Mouse (Mus musculus) midbrain, postnatal 0 days (tissue): ENCODE measurements around the gene Ecm1. TPM values are rescaled to one million over a fixed set of nuclear protein-coding genes. Genes with fewer than 3 reads are reported as not detected.

Experiments
- ATAC-seq: fragments of 200-750 bp; cut with Nextera tagmentation; 2 replicates; pipeline ENCODE4 v1.8.0; 2017; ENCODE audit warnings: moderate number of reproducible peaks, mild to moderate bottlenecking, moderate TSS enrichment, moderate library complexity; ENCODE audit not compliant: low FRiP score
- DNase-seq: peaks from one replicate; pipeline ENCODE4 v3.0.0-alpha.2; 2015; ENCODE audit warnings: low spot score
- H3K27ac ChIP-seq: fragments of 300-500 bp; sonication (generic); 2 replicates; pipeline ENCODE4 v1.5.1; 2014; ENCODE audit warnings: low read depth, mild to moderate bottlenecking, low read length, mixed read lengths
- H3K27me3 ChIP-seq: fragments of 300-500 bp; sonication (generic); 2 replicates; pipeline ENCODE4 v1.6.1; 2014; ENCODE audit warnings: low read length, control low read depth, mixed read lengths; ENCODE audit not compliant: insufficient read depth
- H3K36me3 ChIP-seq: fragments of 300-500 bp; sonication (generic); 2 replicates; pipeline ENCODE4 v1.6.1; 2014; ENCODE audit warnings: low read length, control low read depth, mixed read lengths; ENCODE audit not compliant: insufficient read depth
- H3K4me1 ChIP-seq: fragments of 300-500 bp; sonication (generic); 2 replicates; pipeline ENCODE4 v1.6.1; 2014; ENCODE audit warnings: mild to moderate bottlenecking, control low read depth, antibody characterized with exemption, low read length, mixed read lengths; ENCODE audit not compliant: insufficient read depth
- H3K4me2 ChIP-seq: fragments of 300-500 bp; sonication (generic); 2 replicates; pipeline ENCODE4 v1.6.1; 2014; ENCODE audit warnings: low read depth, mild to moderate bottlenecking, low read length, mixed read lengths; ENCODE audit not compliant: poor library complexity, severe bottlenecking
- H3K4me3 ChIP-seq: fragments of 300-500 bp; sonication (generic); 2 replicates; pipeline ENCODE4 v1.5.1; 2014; ENCODE audit warnings: low read depth, mild to moderate bottlenecking, low read length, moderate library complexity
- H3K9ac ChIP-seq: fragments of 300-500 bp; sonication (generic); replicated peaks from 2 replicates; pipeline ENCODE4 v1.6.1; 2014; ENCODE audit warnings: mild to moderate bottlenecking, low read length, moderate library complexity, mixed read lengths; ENCODE audit not compliant: poor library complexity, severe bottlenecking
- H3K9me3 ChIP-seq: fragments of 300-500 bp; sonication (generic); 2 replicates; pipeline ENCODE4 v1.6.1; 2016; ENCODE audit warnings: low read length, control low read depth
- CTCF ChIP-seq: IDR thresholded peaks from 2 replicates; pipeline ENCODE4 v1.5.1; 2016; ENCODE audit warnings: antibody characterized with exemption, mild to moderate bottlenecking
- WGBS: fragments of 180-500 bp; shearing (Covaris S2); extraction: QIAGEN DNeasy Blood & Tissue Kit; methylation state at CpG from one replicate; pipeline ENCODE4 v1.1.7; 2014; 5-methylcytosine and 5-hydroxymethylcytosine counted together
- polyA plus RNA-seq: library from polyadenylated mRNA; unstranded; fragments of >200 nt; fragmentation: Nextera tagmentation; extraction: Ambion mirVana; gene quantifications from 2 replicates; pipeline ENCODE4 v1.2.1, GENCODE M21; 2015
- total RNA-seq: library from RNA; depleted of rRNA; stranded (reverse); fragments of >200 nt; gene quantifications from 2 replicates; pipeline ENCODE4 v1.2.3, GENCODE M21; 2014; rRNA removed

Ecm1 gene
- total RNA-seq, result 6.2 and 9.9 TPM in 2 replicates
- polyA plus RNA-seq, result 9.7 and 10.8 TPM in 2 replicates

GRCm38 (mm10) chr3:95739353-95740104 is at the start of gene Ecm1:
Ecm1 (minus strand) TSS chr3:95739569.
- Histone ChIP-seq H3K9ac (0 out of 2 replicates have a peak within 1 kb of the TSS, but pooled peaks have one; percentile 5), H3K4me2 (no peak within 1 kb of the TSS), H3K27me3 (no peaks in the 10 kb centered on the region), H3K4me3 (no peak within 1 kb of the TSS), H3K36me3 (peaks cover 61% of the 10 kb centered on the region), H3K4me1 (no peaks in the 10 kb centered on the region), H3K9me3 (no peaks in the 10 kb centered on the region), H3K27ac (no peak within 1 kb of the TSS)
- no peak for DNase-seq
- no peak for TF ChIP-seq CTCF
- WGBS, result 85% methylated on average over 7 of the region's 7 CpGs
- no peak for ATAC-seq

DNA sequence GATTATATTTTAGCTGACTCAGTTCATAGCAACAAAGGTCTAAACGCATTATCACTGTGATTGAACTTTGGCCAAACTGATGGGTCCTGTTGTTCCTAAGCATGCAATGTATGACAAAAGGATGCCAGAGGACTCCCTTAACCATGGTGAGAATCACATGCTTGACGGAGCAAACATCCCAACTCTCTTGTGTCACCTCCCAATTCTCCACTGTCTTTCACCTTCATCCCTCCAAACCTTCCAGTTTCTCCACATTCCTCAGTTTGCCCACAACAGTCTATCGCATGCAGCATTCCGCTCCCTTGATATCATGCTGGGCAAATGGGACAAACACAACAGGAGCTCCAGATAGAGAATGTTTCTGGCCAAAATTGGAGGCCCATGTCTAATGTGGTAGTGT is 46.1 kb upstream of the Ecm1 start:
- H3K9ac ChIP-seq, result no peak overlapping the region
- H3K4me2 ChIP-seq, result no peak overlapping the region
- H3K27ac ChIP-seq, result no peak overlapping the region
- no peaks in the 10 kb centered on the region for H3K27me3 ChIP-seq
- H3K36me3 ChIP-seq, result peaks cover 26% of the 10 kb centered on the region; the same call in 1 of the 2 replicates
- no peak for TF ChIP-seq CTCF
- no peaks in the 10 kb centered on the region for H3K9me3 ChIP-seq
- 99% methylated on average over 4 of the region's 4 CpGs for WGBS
- ATAC-seq, result no peak
- H3K4me1 ChIP-seq, result no peaks in the 10 kb centered on the region
- DNase-seq, result no peak
- H3K4me3 ChIP-seq, result no peak overlapping the region

DNA sequence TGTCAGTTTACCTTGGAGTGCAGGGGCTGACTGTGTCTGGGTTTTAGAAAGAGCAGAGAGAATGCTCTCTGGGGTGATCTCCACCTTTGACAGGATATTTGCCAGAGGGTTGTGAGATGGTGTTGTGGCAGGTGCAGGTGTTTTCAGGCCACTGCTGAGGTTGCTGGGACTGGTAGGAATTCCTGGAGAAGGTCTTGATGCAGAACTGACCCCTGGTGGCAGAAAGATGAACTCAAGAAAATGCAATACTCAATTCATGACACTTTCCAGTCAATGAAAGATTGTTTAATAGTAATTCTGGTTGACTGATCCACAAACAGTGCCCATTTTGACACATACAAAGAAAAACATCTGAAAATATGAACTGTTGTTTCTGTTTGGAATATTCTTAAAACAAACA is 32.6 kb upstream of the Ecm1 start:
- Histone ChIP-seq H3K4me2 (no peak overlapping the region), H3K36me3 (peaks cover 29% of the 10 kb centered on the region), H3K9me3 (no peaks in the 10 kb centered on the region), H3K27ac (no peak overlapping the region), H3K4me1 (no peaks in the 10 kb centered on the region), H3K9ac (no peak overlapping the region), H3K27me3 (no peaks in the 10 kb centered on the region), H3K4me3 (no peak overlapping the region)
- no peak for ATAC-seq
- peak; percentile 74 for TF ChIP-seq CTCF
- peak; percentile 35 for DNase-seq

- Histone ChIP-seq H3K9me3 (no peaks in the 10 kb centered on the region), H3K36me3 (peaks cover 32% of the 10 kb centered on the region), H3K27ac (no peak overlapping the region), H3K27me3 (no peaks in the 10 kb centered on the region), H3K4me2 (no peak overlapping the region), H3K4me1 (no peaks in the 10 kb centered on the region), H3K9ac (no peak overlapping the region), H3K4me3 (no peak overlapping the region)
- ATAC-seq (no peak), DNase-seq (no peak)
- 93% methylated on average over 10 of the region's 10 CpGs for WGBS
- TF ChIP-seq CTCF, result no peak
Observed at GRCm38 (mm10) chr3:95765534-95765933, 26.2 kb upstream of the Ecm1 start.

DNA sequence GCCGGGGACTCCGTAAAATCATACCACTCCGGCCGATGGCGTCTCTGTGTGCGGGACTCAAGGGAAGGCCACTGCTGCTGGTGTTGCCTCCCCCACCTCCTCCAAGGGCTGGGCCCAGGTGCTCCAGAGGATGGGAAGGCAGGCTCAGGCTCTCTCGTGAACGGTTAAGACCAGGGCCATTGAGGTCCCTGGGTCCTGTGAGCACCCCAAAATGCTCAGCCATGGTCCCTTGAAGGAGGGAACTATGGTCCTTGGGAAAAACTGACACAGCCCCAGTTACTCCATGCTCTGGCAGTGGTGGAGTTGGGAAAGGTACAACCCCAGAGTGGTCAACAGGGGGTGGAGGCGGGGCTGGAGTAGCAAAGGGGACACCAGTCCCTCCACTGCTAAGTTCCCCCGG is 24.4 kb upstream of the Ecm1 start:
- no peak for TF ChIP-seq CTCF
- no peak overlapping the region for H3K27ac ChIP-seq
- peaks cover 29% of the 10 kb centered on the region for H3K36me3 ChIP-seq
- H3K9me3 ChIP-seq, result no peaks in the 10 kb centered on the region
- ATAC-seq (no peak), DNase-seq (no peak)
- H3K4me1 ChIP-seq, result no peaks in the 10 kb centered on the region
- 80% methylated on average over 10 of the region's 10 CpGs for WGBS
- H3K9ac ChIP-seq, result no peak overlapping the region
- H3K4me2 ChIP-seq, result no peak overlapping the region
- no peaks in the 10 kb centered on the region for H3K27me3 ChIP-seq
- H3K4me3 ChIP-seq, result no peak overlapping the region

- peaks cover 29% of the 10 kb centered on the region for H3K36me3 ChIP-seq
- H3K4me2 ChIP-seq, result no peak overlapping the region
- no peaks in the 10 kb centered on the region for H3K9me3 ChIP-seq
- H3K4me1 ChIP-seq, result no peaks in the 10 kb centered on the region
- WGBS, result 37% methylated on average over 6 of the region's 6 CpGs
- ATAC-seq, result no peak
- no peak overlapping the region for H3K9ac ChIP-seq
- H3K4me3 ChIP-seq, result no peak overlapping the region
- no peaks in the 10 kb centered on the region for H3K27me3 ChIP-seq
- peak; percentile 23; the same call in 1 of the 2 replicates for TF ChIP-seq CTCF
- H3K27ac ChIP-seq, result no peak overlapping the region
- DNase-seq, result no peak
Observed at GRCm38 (mm10) chr3:95762961-95763360, 23.6 kb upstream of the Ecm1 start.
